1 mouse cellular context compared by ENCODE assay signal in genomic region chr8:111313961-111314360, GRCm38 (mm10). TPM values are rescaled to one million over a fixed set of nuclear protein-coding genes. Genes with fewer than 3 reads are reported as not detected.
"Had no signal": no experiment of that assay in that cellular context is flagged by ENCODE, and none has a peak within 500 bp of the region (broad histone marks: within the 10 kb centered on the region; RNA-seq: fewer than 3 reads in every experiment).

No protein-coding gene starts in this region.

RNA-seq across cellular contexts. Expression of gene Mlkl, which starts 24.0 kb away (rescaled TPM):
- polyA plus RNA-seq: neural tube, embryonic 14.5 days had no signal
